Mouse (Mus musculus): ENCODE results near the gene Map3k21. TPM values are rescaled to one million over a fixed set of nuclear protein-coding genes. Genes with fewer than 3 reads are reported as not detected.

Map3k21 gene
- polyA plus RNA-seq, 1 experiment from 2014 or later = 0.29 TPM

Other genes with a start within 250 kb of the Map3k21 start
- gene Map10, start 240.6 kb upstream of the Map3k21 start, polyA plus RNA-seq (2015; fragmentation: Nextera tagmentation; extraction: Ambion mirVana) = 7.0 and 8.0 TPM in 2 replicates
- 32.3 and 33.8 TPM in 2 replicates for gene Ntpcr, start 180.5 kb upstream of the Map3k21 start, polyA plus RNA-seq (2015; fragmentation: Nextera tagmentation; extraction: Ambion mirVana)
- gene Pcnx2, start 12.1 kb upstream of the Map3k21 start, polyA plus RNA-seq (2015; fragmentation: Nextera tagmentation; extraction: Ambion mirVana) = 3.3 and 4.6 TPM in 2 replicates
- gene Kcnk1, start 84.7 kb downstream of the Map3k21 start, polyA plus RNA-seq (2015; fragmentation: Nextera tagmentation; extraction: Ambion mirVana) = 10.1 and 13.0 TPM in 2 replicates